In the genomic region with DNA sequence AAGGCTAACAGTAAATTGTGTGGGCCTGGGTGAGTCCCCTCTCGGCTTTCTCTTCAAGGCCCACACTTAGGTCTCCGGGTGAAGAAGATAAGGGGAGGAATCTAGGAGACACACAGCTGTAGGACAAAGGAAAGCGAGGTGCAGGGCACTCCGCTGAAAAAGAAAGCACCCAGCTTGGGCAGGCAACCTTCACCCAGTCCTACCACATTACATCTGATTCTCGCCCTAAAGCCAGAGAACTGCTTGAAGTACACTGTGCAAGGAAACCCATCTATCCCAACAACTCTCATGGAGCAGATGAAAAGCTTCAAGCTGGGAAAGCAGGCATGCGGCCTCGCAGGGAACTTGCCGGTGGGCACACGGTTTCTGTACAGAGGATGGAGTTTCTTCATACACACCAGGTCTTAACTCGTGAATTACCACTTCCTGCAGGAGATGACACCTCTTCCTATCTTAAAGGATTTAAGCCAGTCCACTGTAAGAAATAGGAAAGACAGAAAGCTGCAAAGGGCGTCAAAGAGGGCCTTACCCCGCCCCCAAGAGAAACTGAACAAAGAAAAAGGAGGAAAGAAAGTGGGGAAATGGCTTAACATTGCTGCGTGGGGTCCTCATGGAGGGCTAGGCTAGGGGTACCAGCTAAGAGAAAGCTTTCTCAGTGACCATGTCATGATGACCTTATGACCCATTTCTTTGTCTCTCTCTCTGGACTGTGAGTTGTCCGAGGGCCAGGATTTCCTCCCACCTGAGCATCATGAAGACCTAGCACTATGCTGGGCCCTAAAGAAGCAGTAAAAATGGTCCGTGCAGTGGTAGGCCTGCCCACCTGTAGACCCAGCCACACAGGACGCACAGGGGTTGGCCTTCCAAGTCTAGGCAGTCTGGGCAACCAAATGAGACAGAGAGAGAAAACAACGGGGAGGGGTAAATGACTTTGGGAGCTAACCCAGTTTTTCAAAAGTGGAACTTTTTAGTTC, we compare ENCODE assay signal across 8 mouse cellular contexts. TPM values are rescaled to one million over a fixed set of nuclear protein-coding genes. Genes with fewer than 3 reads are reported as not detected.
DNase-seq lines count a peak whose midpoint lies in the region; ATAC-seq and TF ChIP-seq lines count a peak whose summit lies in the region.

No protein-coding gene starts in this region.

- H3K27ac ChIP-seq in ES-E14 (ENCODE audit: insufficient read depth, low read depth, low read length, poor library complexity, severe bottlenecking) = no peak overlapping the region
- H3K27ac ChIP-seq in kidney, embryonic 14.5 days (ENCODE audit: low read depth, low read length) = peak overlapping the region; percentile 73
- H3K27ac ChIP-seq in midbrain, embryonic 16.5 days (ENCODE audit: low read length) = peak overlapping the region; percentile 100

- peaks cover 0 to 14% of the 10 kb centered on the region in 2 experiments; a peak in 2 of 4 replicates for H3K4me1 ChIP-seq in ES-E14 (ENCODE audit: control insufficient read depth in 2 of 2, insufficient read depth in 2 of 2, low read length in 2 of 2, poor library complexity in 1 of 2)
- H3K4me1 ChIP-seq in kidney, embryonic 14.5 days (ENCODE audit: control insufficient read depth, insufficient read depth, low read length) = peaks cover 24% of the 10 kb centered on the region
- H3K4me1 ChIP-seq in midbrain, embryonic 16.5 days (ENCODE audit: control insufficient read depth, insufficient read depth, low read length) = peaks cover 27% of the 10 kb centered on the region

- in situ Hi-C loops in ES-E14 (cut with MboI; ENCODE audit: low sequenced_read_pairs in 2 of 2, unreplicated experiment in 2 of 2) = loop anchor here in 1 of 2 experiments (5.0 kb wide), 1 partner anchor 179 kb away; no protein-coding TSS in a partner anchor

- H3K9me3 ChIP-seq in ES-E14 (ENCODE audit: control insufficient read depth, insufficient read depth, low read depth, low read length) = no peaks in the 10 kb centered on the region
- no peaks in the 10 kb centered on the region for H3K9me3 ChIP-seq in kidney, embryonic 14.5 days (ENCODE audit: control insufficient read depth, low read length)
- H3K9me3 ChIP-seq in midbrain, embryonic 16.5 days (replicated peaks; ENCODE audit: control insufficient read depth, low read length, poor library complexity, severe bottlenecking) = no peaks in the 10 kb centered on the region

- no peaks in the 10 kb centered on the region for H3K36me3 ChIP-seq in ES-E14 (ENCODE audit: control insufficient read depth, insufficient read depth, low read length, poor library complexity, severe bottlenecking)
- H3K36me3 ChIP-seq in kidney, embryonic 14.5 days (ENCODE audit: control insufficient read depth, insufficient read depth, low read length) = no peaks in the 10 kb centered on the region
- H3K36me3 ChIP-seq in midbrain, embryonic 16.5 days (ENCODE audit: control insufficient read depth, insufficient read depth, low read length) = no peaks in the 10 kb centered on the region

- 53% methylated on average over 17 of the region's 17 CpGs for WGBS in kidney, embryonic 14.5 days
- WGBS in midbrain, embryonic 16.5 days = 38% methylated on average over 17 of the region's 17 CpGs

- peak overlapping the region; percentile 80; the same call in 1 of the 2 replicates for H3K9ac ChIP-seq in ES-E14 (ENCODE audit: insufficient read depth, low read depth, low read length, poor library complexity, severe bottlenecking)
- peak overlapping the region; percentile 64 for H3K9ac ChIP-seq in kidney, embryonic 14.5 days (ENCODE audit: low read depth, low read length)
- H3K9ac ChIP-seq in midbrain, embryonic 16.5 days (ENCODE audit: low read depth, low read length) = peak overlapping the region; percentile 75

- no peaks in the 10 kb centered on the region for H3K27me3 ChIP-seq in kidney, embryonic 14.5 days (ENCODE audit: control insufficient read depth, insufficient read depth, low read length)
- H3K27me3 ChIP-seq in midbrain, embryonic 16.5 days (ENCODE audit: control insufficient read depth, insufficient read depth, low read depth, low read length) = no peaks in the 10 kb centered on the region

- ATAC-seq in kidney, embryonic 14.5 days (ENCODE audit: low FRiP score, low TSS enrichment) = no peak
- ATAC-seq in midbrain, embryonic 16.5 days = peak; percentile 1

- peak overlapping the region; percentile 94 for H3K4me2 ChIP-seq in kidney, embryonic 14.5 days (replicated peaks; ENCODE audit: low read depth, low read length)
- peak overlapping the region; percentile 59 for H3K4me2 ChIP-seq in midbrain, embryonic 16.5 days (ENCODE audit: low read length)

- DNase-seq in cerebellum, adult 9-10 months = peak; percentile 63
- DNase-seq in cerebellum, adult 8-10 months = no peak
- DNase-seq in ES-E14 (ENCODE audit: low read depth, low spot score) = no peak
- peak; percentile 46 for DNase-seq in heart, adult 8-10 months (ENCODE audit: low spot score)
- no peak for DNase-seq in urinary bladder, postnatal 36 days (ENCODE audit: low spot score in 2 of 2)
- DNase-seq in ovary, postnatal 14 days (ENCODE audit: low spot score) = no peak

- peak overlapping the region; percentile 70 to 92 for H3K4me3 ChIP-seq in ES-E14 (ENCODE audit: insufficient read depth in 1 of 2, low read depth in 1 of 2, low read length in 2 of 2, poor library complexity in 1 of 2, severe bottlenecking in 1 of 2)
- peak overlapping the region; percentile 86 for H3K4me3 ChIP-seq in kidney, embryonic 14.5 days (ENCODE audit: low read length)
- peak overlapping the region; percentile 89 for H3K4me3 ChIP-seq in midbrain, embryonic 16.5 days (ENCODE audit: low read depth, low read length)

TF ChIP-seq in ES-E14, 5 proteins besides CTCF, POLR2A, EP300 and RAD21:
- TF ChIP-seq ZC3H11A (IDR thresholded peaks at IDR 0.05; ENCODE audit: borderline replicate concordance, low read depth, low read length) (no peak), CHD2 (IDR thresholded peaks at IDR 0.05; ENCODE audit: low read depth, low read length) (no peak), MAFK (IDR thresholded peaks at IDR 0.05; ENCODE audit: insufficient read depth, low read depth, low read length) (no peak), ZNF384 (IDR thresholded peaks at IDR 0.05; ENCODE audit: low read depth, low read length) (no peak), HCFC1 (IDR thresholded peaks at IDR 0.05; ENCODE audit: borderline replicate concordance, insufficient read depth, low read length) (no peak)

RNA-seq across cellular contexts. Expression of gene Rhob, which starts 1.1 kb away (rescaled TPM):
- total RNA-seq in ES-E14 (2012; rRNA removed) = 29.4 and 43.6 TPM in 2 replicates
- total RNA-seq in heart, adult 8-10 months (2022) = 100 to 1,000 TPM; 134 to 157 (median 146) TPM
- polyA plus RNA-seq in kidney, embryonic 14.5 days (2014; fragmentation: Nextera tagmentation; extraction: Ambion mirVana) = 38.3 and 43.6 TPM in 2 replicates
- 75.7 and 80.0 TPM in 2 replicates for polyA plus RNA-seq in midbrain, embryonic 16.5 days (2015; fragmentation: Nextera tagmentation; extraction: Ambion mirVana)

Comparison
In these comparisons a context has a peak if more than half of its experiments do, and no peak if none do; other contexts are left out.
1. DNase-seq: peak in cerebellum, adult 9-10 months (single experiment) and heart, adult 8-10 months (single experiment); none in cerebellum, adult 8-10 months (single experiment), ES-E14 (single experiment), urinary bladder, postnatal 36 days (0 of 2) and ovary, postnatal 14 days (single experiment).
2. Peak in every context shown above with its lines, with median percentiles within 50 percentile points of each other: H3K4me3 ChIP-seq and H3K9ac ChIP-seq.